Mouse (Mus musculus) olfactory bulb, adult 2 months (tissue): ENCODE results near the gene Cx3cr1.

Experiments used
- CTCF ChIP-seq: fragments of 200-500 bp; IDR thresholded peaks from 2 replicates; pipeline ENCODE4 v1.5.1; 2012; ENCODE audit warnings: low read depth, mild to moderate bottlenecking, low read length, moderate library complexity; ENCODE audit not compliant: insufficient read depth
- POLR2A ChIP-seq: fragments of 200-500 bp; IDR thresholded peaks from 2 replicates; pipeline ENCODE4 v1.6.1; 2012; ENCODE audit warnings: mild to moderate bottlenecking, low read depth, low read length, moderate library complexity; ENCODE audit not compliant: insufficient read depth

DNA sequence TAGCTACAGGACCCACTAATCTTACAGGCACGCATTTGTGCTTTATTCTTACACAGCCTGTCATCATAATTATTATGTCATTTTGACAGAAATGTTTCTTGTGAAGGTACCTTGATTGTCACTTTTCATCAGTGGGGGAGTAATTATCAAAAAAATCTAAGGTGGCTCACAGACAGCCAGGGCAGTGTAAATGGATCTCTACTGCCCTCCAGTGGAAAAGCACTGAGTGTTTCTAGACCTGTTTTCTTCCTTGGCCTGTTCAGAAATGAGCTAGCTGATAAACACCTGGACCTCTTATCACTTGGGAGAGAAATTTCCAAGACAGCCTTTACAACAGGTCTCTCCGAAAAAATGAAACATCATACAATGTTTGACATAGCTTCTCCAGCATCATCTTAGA lies 179.0 kb downstream of the Cx3cr1 start:
- no peak for TF ChIP-seq CTCF
- no peak for TF ChIP-seq POLR2A
